Mouse (Mus musculus) right cerebral cortex, postnatal 36 days (tissue): ENCODE measurements around the gene Ssx2ip.
A peak's percentile ranks its signal among the peaks of the same experiment; 100 is the strongest.

Source experiments
- DNase-seq, 2 experiments: peaks; one replicate each; pipeline ENCODE4 v3.0.0; 2022; ENCODE audit warnings: low spot score in 2 of 2, mixed read lengths in 1 of 2

The Ssx2ip gene

GRCm38 (mm10) chr3:146404311-146405201 is at the start of gene Ssx2ip:
Gene Ssx2ip (plus strand): TSS chr3:146404642.
- DNase-seq: peak; percentile 93 to 95

- DNase-seq: no peak
Observed at GRCm38 (mm10) chr3:146355146-146355545, 49.3 kb upstream of the Ssx2ip start.

GRCm38 (mm10) chr3:146365471-146365870 is 39.0 kb upstream of the Ssx2ip start:
- DNase-seq: no peak

GRCm38 (mm10) chr3:146367058-146367457 is 37.4 kb upstream of the Ssx2ip start:
- DNase-seq: no peak

GRCm38 (mm10) chr3:146370553-146371095 is 33.8 kb upstream of the Ssx2ip start:
- peak in 1 of 2 experiments; percentile 36 for DNase-seq

- DNase-seq: no peak
Observed at GRCm38 (mm10) chr3:146371201-146371600, 33.2 kb upstream of the Ssx2ip start.

GRCm38 (mm10) chr3:146374596-146375175 is 29.8 kb upstream of the Ssx2ip start:
- no peak for DNase-seq

- no peak for DNase-seq
Observed at GRCm38 (mm10) chr3:146375224-146375657, 29.2 kb upstream of the Ssx2ip start.

- no peak for DNase-seq
Observed at GRCm38 (mm10) chr3:146376337-146377130, 27.9 kb upstream of the Ssx2ip start.

- no peak for DNase-seq
Observed at GRCm38 (mm10) chr3:146377216-146377615, 27.2 kb upstream of the Ssx2ip start.

- DNase-seq: no peak
Observed at GRCm38 (mm10) chr3:146378753-146379152, 25.7 kb upstream of the Ssx2ip start.

- DNase-seq: no peak
Observed at GRCm38 (mm10) chr3:146379740-146380466, 24.5 kb upstream of the Ssx2ip start.

- DNase-seq: no peak
Observed at GRCm38 (mm10) chr3:146380874-146381273, 23.6 kb upstream of the Ssx2ip start.

- no peak for DNase-seq
Observed at GRCm38 (mm10) chr3:146381471-146381870, 23.0 kb upstream of the Ssx2ip start.

GRCm38 (mm10) chr3:146386800-146387199 is 17.6 kb upstream of the Ssx2ip start:
- no peak for DNase-seq

- no peak for DNase-seq
Observed at GRCm38 (mm10) chr3:146392656-146393321, 11.7 kb upstream of the Ssx2ip start.

- no peak for DNase-seq
Observed at GRCm38 (mm10) chr3:146393641-146394100, 10.8 kb upstream of the Ssx2ip start.

GRCm38 (mm10) chr3:146396256-146396655 is 8.2 kb upstream of the Ssx2ip start:
- DNase-seq: no peak

- DNase-seq: no peak
Observed at GRCm38 (mm10) chr3:146396934-146397333, 7.5 kb upstream of the Ssx2ip start.

GRCm38 (mm10) chr3:146397847-146398246 is 6.6 kb upstream of the Ssx2ip start:
- no peak for DNase-seq

GRCm38 (mm10) chr3:146399203-146399602 is 5.2 kb upstream of the Ssx2ip start:
- no peak for DNase-seq
